In genomic region chr4:108835496-108835895, GRCm38 (mm10) we compare ENCODE assay signal across 8 mouse cellular contexts. TPM values are rescaled to one million over a fixed set of nuclear protein-coding genes. Genes with fewer than 3 reads are reported as not detected.
DNase-seq lines count a peak whose midpoint lies in the region; ATAC-seq and TF ChIP-seq lines count a peak whose summit lies in the region.

No protein-coding gene starts in this region.

- peak overlapping the region; percentile 69 for H3K4me3 ChIP-seq in left cerebral cortex, adult 2 months
- peak overlapping the region; percentile 58 for H3K4me3 ChIP-seq in hindbrain, embryonic 15.5 days
- peak overlapping the region; percentile 95 for H3K4me3 ChIP-seq in midbrain, postnatal 0 days (ENCODE audit: low read depth, low read length)

- peaks cover 43% of the 10 kb centered on the region for H3K4me1 ChIP-seq in hindbrain, embryonic 15.5 days (replicated peaks)
- no peaks in the 10 kb centered on the region; the same call in 1 of the 2 replicates for H3K4me1 ChIP-seq in midbrain, postnatal 0 days (ENCODE audit: insufficient read depth, low read length)

- DNase-seq in left cerebral cortex, adult 2 months (ENCODE audit: extremely low spot score in 1 of 2, low spot score in 2 of 2) = no peak
- DNase-seq in left cerebral cortex, postnatal 14 days (ENCODE audit: low spot score in 2 of 2) = no peak
- peak; percentile 31 for DNase-seq in R1 (ENCODE audit: low read depth, low spot score)
- DNase-seq in midbrain, postnatal 0 days (ENCODE audit: low spot score) = no peak
- DNase-seq in layer of hippocampus, postnatal 25 days (ENCODE audit: extremely low spot score in 1 of 2, low spot score in 1 of 2) = no peak
- DNase-seq in left cerebral cortex, postnatal 25 days (ENCODE audit: low spot score in 2 of 2) = no peak
- no peak for DNase-seq in right cerebral cortex, postnatal 36 days (ENCODE audit: low spot score in 2 of 2)

- 61% methylated on average over 3 of the region's 3 CpGs for WGBS in hindbrain, embryonic 15.5 days
- 64% methylated on average over 3 of the region's 3 CpGs for WGBS in midbrain, postnatal 0 days

- TF ChIP-seq CTCF in left cerebral cortex, adult 2 months (IDR thresholded peaks at IDR 0.05) = no peak
- no peak for TF ChIP-seq CTCF in midbrain, postnatal 0 days (IDR thresholded peaks at IDR 0.05)

- H3K27me3 ChIP-seq in hindbrain, embryonic 15.5 days = no peaks in the 10 kb centered on the region
- no peaks in the 10 kb centered on the region for H3K27me3 ChIP-seq in midbrain, postnatal 0 days (ENCODE audit: insufficient read depth, low read length)

- ATAC-seq in hindbrain, embryonic 15.5 days (ENCODE audit: low FRiP score, low read depth) = no peak
- ATAC-seq in midbrain, postnatal 0 days (ENCODE audit: low FRiP score) = no peak

- H3K4me2 ChIP-seq in hindbrain, embryonic 15.5 days = peak overlapping the region; percentile 86
- H3K4me2 ChIP-seq in midbrain, postnatal 0 days (ENCODE audit: low read depth, low read length, poor library complexity, severe bottlenecking) = peak overlapping the region; percentile 81

- H3K9me3 ChIP-seq in hindbrain, embryonic 15.5 days = no peaks in the 10 kb centered on the region
- no peaks in the 10 kb centered on the region for H3K9me3 ChIP-seq in midbrain, postnatal 0 days (ENCODE audit: low read length)

- intact Hi-C loops in left cerebral cortex, adult 2 months (cut with DNase I) = no loop called here
- intact Hi-C loops in left cerebral cortex, postnatal 14 days (cut with DNase I) = no loop called here
- intact Hi-C loops in left cerebral cortex, postnatal 25 days (cut with DNase I) = no loop called here

- H3K27ac ChIP-seq in left cerebral cortex, adult 2 months = peak overlapping the region; percentile 84; the same call in 1 of the 2 replicates
- H3K27ac ChIP-seq in hindbrain, embryonic 15.5 days (replicated peaks) = peak overlapping the region; percentile 99; the same call in 1 of the 2 replicates
- H3K27ac ChIP-seq in midbrain, postnatal 0 days (ENCODE audit: low read depth, low read length) = no peak overlapping the region; the same call in 1 of the 2 replicates

- no peaks in the 10 kb centered on the region for H3K36me3 ChIP-seq in hindbrain, embryonic 15.5 days
- no peaks in the 10 kb centered on the region for H3K36me3 ChIP-seq in midbrain, postnatal 0 days (ENCODE audit: insufficient read depth, low read length)

- H3K9ac ChIP-seq in hindbrain, embryonic 15.5 days = peak overlapping the region; percentile 91
- peak overlapping the region; percentile 99; the same call in 1 of the 2 replicates for H3K9ac ChIP-seq in midbrain, postnatal 0 days (replicated peaks; ENCODE audit: low read length, poor library complexity, severe bottlenecking)

RNA-seq across cellular contexts. Expression of gene Txndc12, which starts 1.1 kb away (rescaled TPM):
- total RNA-seq in left cerebral cortex, adult 2 months (2021) = 10 to 100 TPM; 35.4 to 40.2 TPM
- 10 to 100 TPM; 40.4 to 45.2 TPM for total RNA-seq in left cerebral cortex, postnatal 14 days (2021)
- 67.3 and 71.5 TPM in 2 replicates for polyA plus RNA-seq in hindbrain, embryonic 15.5 days (2015; fragmentation: Nextera tagmentation; extraction: Ambion mirVana)
- total RNA-seq in midbrain, postnatal 0 days (2014; rRNA removed) = 36.1 and 48.5 TPM in 2 replicates
- polyA plus RNA-seq in midbrain, postnatal 0 days (2015; fragmentation: Nextera tagmentation; extraction: Ambion mirVana) = 59.7 and 61.0 TPM in 2 replicates
- 10 to 100 TPM; 37.0 to 37.7 TPM for total RNA-seq in layer of hippocampus, postnatal 25 days (2021)
- total RNA-seq in left cerebral cortex, postnatal 25 days (2021) = 10 to 100 TPM; 35.4 to 41.0 TPM

RNA-seq across cellular contexts. Expression of gene Btf3l4, which starts 2.1 kb away (rescaled TPM):
- 10 to 100 TPM; 88.9 to 97.3 TPM for total RNA-seq in left cerebral cortex, adult 2 months (2021)
- total RNA-seq in left cerebral cortex, postnatal 14 days (2021) = 10 to 100 TPM; 92.3 to 98.6 TPM
- 146 and 156 TPM in 2 replicates for polyA plus RNA-seq in hindbrain, embryonic 15.5 days (2015; fragmentation: Nextera tagmentation; extraction: Ambion mirVana)
- total RNA-seq in midbrain, postnatal 0 days (2014; rRNA removed) = 101 and 137 TPM in 2 replicates
- 156 and 164 TPM in 2 replicates for polyA plus RNA-seq in midbrain, postnatal 0 days (2015; fragmentation: Nextera tagmentation; extraction: Ambion mirVana)
- total RNA-seq in layer of hippocampus, postnatal 25 days (2021) = 10 to 100 TPM; 92.4 to 93.2 TPM
- 10 to 100 TPM; 82.7 to 86.9 TPM for total RNA-seq in left cerebral cortex, postnatal 25 days (2021)

RNA-seq across cellular contexts. Expression of gene Kti12, which starts 12.1 kb away (rescaled TPM):
- 10 to 100 TPM; 17.6 to 20.3 TPM for total RNA-seq in left cerebral cortex, adult 2 months (2021)
- total RNA-seq in left cerebral cortex, postnatal 14 days (2021) = 10 to 100 TPM; 15.5 to 16.6 TPM
- 24.7 and 24.9 TPM in 2 replicates for polyA plus RNA-seq in hindbrain, embryonic 15.5 days (2015; fragmentation: Nextera tagmentation; extraction: Ambion mirVana)
- 24.0 and 34.4 TPM in 2 replicates for total RNA-seq in midbrain, postnatal 0 days (2014; rRNA removed)
- 21.2 and 22.3 TPM in 2 replicates for polyA plus RNA-seq in midbrain, postnatal 0 days (2015; fragmentation: Nextera tagmentation; extraction: Ambion mirVana)
- total RNA-seq in layer of hippocampus, postnatal 25 days (2021) = 10 to 100 TPM; 18.1 to 20.1 TPM
- total RNA-seq in left cerebral cortex, postnatal 25 days (2021) = 10 to 100 TPM; 15.4 to 18.7 TPM

RNA-seq across cellular contexts. Expression of gene A730015C16Rik, which starts 12.9 kb away (rescaled TPM):
- not detected for total RNA-seq in left cerebral cortex, adult 2 months (2021)
- under 1 TPM; 0.27 to 0.40 TPM for total RNA-seq in left cerebral cortex, postnatal 14 days (2021)
- 0.97 and 1.1 TPM in 2 replicates for polyA plus RNA-seq in hindbrain, embryonic 15.5 days (2015; fragmentation: Nextera tagmentation; extraction: Ambion mirVana)
- total RNA-seq in midbrain, postnatal 0 days (2014; rRNA removed) = 1.3 TPM in 1 of 2 replicates, not detected in the other
- 0.83 and 1.1 TPM in 2 replicates for polyA plus RNA-seq in midbrain, postnatal 0 days (2015; fragmentation: Nextera tagmentation; extraction: Ambion mirVana)
- total RNA-seq in layer of hippocampus, postnatal 25 days (2021) = under 1 TPM in 1 of 2 experiments, not detected in 1; 0.37 TPM
- not detected for total RNA-seq in left cerebral cortex, postnatal 25 days (2021)

RNA-seq across cellular contexts. Expression of gene Rab3b, which starts 43.4 kb away (rescaled TPM):
- 10 to 100 TPM; 79.7 to 81.2 TPM for total RNA-seq in left cerebral cortex, adult 2 months (2021)
- 100 to 1,000 TPM; 106 to 123 TPM for total RNA-seq in left cerebral cortex, postnatal 14 days (2021)
- polyA plus RNA-seq in hindbrain, embryonic 15.5 days (2015; fragmentation: Nextera tagmentation; extraction: Ambion mirVana) = 176 and 193 TPM in 2 replicates
- total RNA-seq in midbrain, postnatal 0 days (2014; rRNA removed) = 81.8 and 94.5 TPM in 2 replicates
- 316 and 318 TPM in 2 replicates for polyA plus RNA-seq in midbrain, postnatal 0 days (2015; fragmentation: Nextera tagmentation; extraction: Ambion mirVana)
- total RNA-seq in layer of hippocampus, postnatal 25 days (2021) = 10 to 100 TPM; 46.0 to 55.2 TPM
- total RNA-seq in left cerebral cortex, postnatal 25 days (2021) = 10 to 100 TPM; 90.0 to 96.0 TPM
